Mouse (Mus musculus): ENCODE results near the gene Cdrt4. TPM values are rescaled to one million over a fixed set of nuclear protein-coding genes. Genes with fewer than 3 reads are reported as not detected.

The Cdrt4 gene
- total and polyA plus RNA-seq, 3 experiments = not detected

GRCm38 (mm10) chr11:62996522-62996898 lies 45.5 kb downstream of the Cdrt4 start:
- Histone ChIP-seq H3K27me3 (ENCODE audit: control insufficient read depth in 1 of 2, insufficient read depth in 2 of 2, low read length in 2 of 2) (no peaks in the 10 kb centered on the region), H3K79me2 (ENCODE audit: control insufficient read depth, insufficient read depth, low read length, poor library complexity) (no peaks in the 10 kb centered on the region), H3K9ac (ENCODE audit: control insufficient read depth, low read depth, low read length, poor library complexity, severe bottlenecking) (no peak overlapping the region), H3K27ac (ENCODE audit: control insufficient read depth, low read depth, low read length) (no peak overlapping the region), H3K4me3 (ENCODE audit: control insufficient read depth in 1 of 2, insufficient read depth in 1 of 2, low read depth in 2 of 2, low read length in 2 of 2) (no peak overlapping the region), H3K9me3 (replicated peaks; ENCODE audit: insufficient read depth, low read length) (no peaks in the 10 kb centered on the region), H3K4me1 (ENCODE audit: control insufficient read depth in 1 of 2, insufficient read depth in 2 of 2, low read length in 2 of 2) (no peaks in the 10 kb centered on the region), H3K36me3 (ENCODE audit: control insufficient read depth in 1 of 2, insufficient read depth in 2 of 2, low read length in 2 of 2) (no peaks in the 10 kb centered on the region)
- DNase-seq (ENCODE audit: low read depth, low spot score) = no peak
- TF ChIP-seq CTCF (IDR thresholded peaks at IDR 0.05 in 2 of 3, conservative IDR thresholded peaks at IDR 0.05 in 1 of 3; ENCODE audit: control insufficient read depth in 1 of 3, insufficient read depth in 1 of 3, low read depth in 2 of 3, low read length in 3 of 3, poor library complexity in 1 of 3, severe bottlenecking in 1 of 3) (no peak), BHLHE40 (IDR thresholded peaks at IDR 0.05; ENCODE audit: borderline replicate concordance, low read depth, low read length) (no peak), ZMIZ1 (IDR thresholded peaks at IDR 0.05; ENCODE audit: low read depth, low read length) (no peak), ZNF384 (IDR thresholded peaks at IDR 0.05; ENCODE audit: low read depth, low read length) (no peak), TAL1 (IDR thresholded peaks at IDR 0.05; ENCODE audit: low read length) (no peak), CHD1 (IDR thresholded peaks at IDR 0.05; ENCODE audit: low read depth, low read length) (no peak), POLR2A (IDR thresholded peaks at IDR 0.05; ENCODE audit: control insufficient read depth in 1 of 2, insufficient read depth in 1 of 2, low read depth in 1 of 2, low read length in 2 of 2, poor library complexity in 1 of 2) (no peak), SMC3 (IDR thresholded peaks at IDR 0.05; ENCODE audit: low read depth, low read length) (no peak)

- DNase-seq (ENCODE audit: low read depth, low spot score) = no peak
- H3K4me1 ChIP-seq (ENCODE audit: control insufficient read depth in 1 of 2, insufficient read depth in 2 of 2, low read length in 2 of 2) = no peaks in the 10 kb centered on the region
- no peaks in the 10 kb centered on the region for H3K27me3 ChIP-seq (ENCODE audit: control insufficient read depth in 1 of 2, insufficient read depth in 2 of 2, low read length in 2 of 2)
- no peak overlapping the region for H3K4me3 ChIP-seq (ENCODE audit: control insufficient read depth in 1 of 2, insufficient read depth in 1 of 2, low read depth in 2 of 2, low read length in 2 of 2)
- H3K36me3 ChIP-seq (ENCODE audit: control insufficient read depth in 1 of 2, insufficient read depth in 2 of 2, low read length in 2 of 2) = no peaks in the 10 kb centered on the region
- no peak for TF ChIP-seq USF1 (IDR thresholded peaks at IDR 0.05; ENCODE audit: low read depth, low read length)
- TF ChIP-seq POLR2AphosphoS2 (IDR thresholded peaks at IDR 0.05; ENCODE audit: low read length) = no peak
- TF ChIP-seq ETS1 (IDR thresholded peaks at IDR 0.05; ENCODE audit: low read depth, low read length) = no peak
- no peak for TF ChIP-seq RAD21 (IDR thresholded peaks at IDR 0.05; ENCODE audit: low read depth, low read length)
- TF ChIP-seq HCFC1 (IDR thresholded peaks at IDR 0.05; ENCODE audit: low read depth, low read length) = no peak
- TF ChIP-seq E2F4 (IDR thresholded peaks at IDR 0.05; ENCODE audit: borderline replicate concordance, low read depth, low read length) = no peak
- H3K79me2 ChIP-seq (ENCODE audit: control insufficient read depth, insufficient read depth, low read length, poor library complexity) = no peaks in the 10 kb centered on the region
- H3K27ac ChIP-seq (ENCODE audit: control insufficient read depth, low read depth, low read length) = no peak overlapping the region
- H3K9ac ChIP-seq (ENCODE audit: control insufficient read depth, low read depth, low read length, poor library complexity, severe bottlenecking) = no peak overlapping the region
- no peaks in the 10 kb centered on the region for H3K9me3 ChIP-seq (replicated peaks; ENCODE audit: insufficient read depth, low read length)
Measured at GRCm38 (mm10) chr11:62997039-62997717, 46.2 kb downstream of the Cdrt4 start.

GRCm38 (mm10) chr11:62997718-62998281 lies 46.8 kb downstream of the Cdrt4 start:
- H3K9ac ChIP-seq (ENCODE audit: control insufficient read depth, low read depth, low read length, poor library complexity, severe bottlenecking) = no peak overlapping the region
- H3K9me3 ChIP-seq (replicated peaks; ENCODE audit: insufficient read depth, low read length) = no peaks in the 10 kb centered on the region
- no peaks in the 10 kb centered on the region for H3K36me3 ChIP-seq (ENCODE audit: control insufficient read depth in 1 of 2, insufficient read depth in 2 of 2, low read length in 2 of 2)
- H3K4me3 ChIP-seq (ENCODE audit: control insufficient read depth in 1 of 2, insufficient read depth in 1 of 2, low read depth in 2 of 2, low read length in 2 of 2) = no peak overlapping the region
- H3K4me1 ChIP-seq (ENCODE audit: control insufficient read depth in 1 of 2, insufficient read depth in 2 of 2, low read length in 2 of 2) = no peaks in the 10 kb centered on the region
- no peak overlapping the region for H3K27ac ChIP-seq (ENCODE audit: control insufficient read depth, low read depth, low read length)
- DNase-seq (ENCODE audit: low read depth, low spot score) = no peak
- no peaks in the 10 kb centered on the region for H3K27me3 ChIP-seq (ENCODE audit: control insufficient read depth in 1 of 2, insufficient read depth in 2 of 2, low read length in 2 of 2)
- no peak for TF ChIP-seq ETS1 (IDR thresholded peaks at IDR 0.05; ENCODE audit: low read depth, low read length)
- no peak for TF ChIP-seq ELF1 (IDR thresholded peaks at IDR 0.05; ENCODE audit: low read depth, low read length)
- no peak for TF ChIP-seq ZC3H11A (IDR thresholded peaks at IDR 0.05; ENCODE audit: low read depth, low read length)
- TF ChIP-seq MAZ (IDR thresholded peaks at IDR 0.05; ENCODE audit: low read depth, low read length) = no peak
- no peaks in the 10 kb centered on the region for H3K79me2 ChIP-seq (ENCODE audit: control insufficient read depth, insufficient read depth, low read length, poor library complexity)
